30 mouse cellular contexts compared by ENCODE assay signal in genomic region chr8:34743137-34743536, GRCm38 (mm10).
DNase-seq lines count a peak whose midpoint lies in the region; ATAC-seq and TF ChIP-seq lines count a peak whose summit lies in the region.
"Had no signal": no experiment of that assay in that cellular context is flagged by ENCODE, and none has a peak within 500 bp of the region (broad histone marks: within the 10 kb centered on the region; RNA-seq: fewer than 3 reads in every experiment).

No protein-coding gene starts in this region.

- CTCF ChIA-PET in Patski (lab: Charles Lee): no interaction called here

- intact Hi-C loops in heart, postnatal 25 days (cut with DNase I): no loop called here

- POLR2A ChIA-PET in Patski (lab: Charles Lee): no interaction called here

- H3K4me3 ChIP-seq in spleen, adult 2 months (ENCODE audit: extremely low read depth, insufficient read depth, insufficient read length): no peak overlapping the region
- H3K4me3 ChIP-seq in hindbrain, postnatal 0 days (ENCODE audit: low read length): no peak overlapping the region
- H3K4me3 ChIP-seq: heart, embryonic 13.5 days; hindbrain, embryonic 10.5 days; hindbrain, embryonic 15.5 days; midbrain, embryonic 10.5 days; midbrain, embryonic 15.5 days had no signal

- no peak for ATAC-seq in Patski
- ATAC-seq in hindbrain, postnatal 0 days: no peak
- ATAC-seq: intestine, embryonic 16.5 days; midbrain, embryonic 15.5 days had no signal

- 82% methylated on average over 6 of the region's 6 CpGs for WGBS in spleen, adult 2 months
- 65% methylated on average over 6 of the region's 6 CpGs for WGBS in hindbrain, postnatal 0 days

- no peak overlapping the region for H3K9ac ChIP-seq in hindbrain, postnatal 0 days (replicated peaks; ENCODE audit: low read length)
- H3K9ac ChIP-seq: heart, embryonic 13.5 days; hindbrain, embryonic 15.5 days; liver, embryonic 14.5 days; midbrain, embryonic 15.5 days had no signal

- no peak for TF ChIP-seq POLR2A in spleen, adult 2 months (IDR thresholded peaks at IDR 0.05; ENCODE audit: low read depth, low read length)

- H3K4me1 ChIP-seq in spleen, adult 2 months (ENCODE audit: control insufficient read depth, insufficient read depth, insufficient read length): peaks cover 22% of the 10 kb centered on the region; the same call in 1 of the 2 replicates
- no peaks in the 10 kb centered on the region for H3K4me1 ChIP-seq in hindbrain, postnatal 0 days (ENCODE audit: insufficient read depth, low read length)
- H3K4me1 ChIP-seq: heart, embryonic 13.5 days; hindbrain, embryonic 10.5 days; hindbrain, embryonic 15.5 days; midbrain, embryonic 10.5 days had no signal

- H3K4me2 ChIP-seq in hindbrain, postnatal 0 days (ENCODE audit: low read depth, low read length): no peak overlapping the region
- H3K4me2 ChIP-seq: heart, embryonic 13.5 days; hindbrain, embryonic 15.5 days; midbrain, embryonic 15.5 days had no signal

- no peak for TF ChIP-seq CTCF in spleen, adult 2 months (IDR thresholded peaks at IDR 0.05; ENCODE audit: extremely low read depth, insufficient read depth, insufficient read length, insufficient replicate concordance)
- no peak for TF ChIP-seq CTCF in Patski (IDR thresholded peaks at IDR 0.05)
- TF ChIP-seq CTCF in hindbrain, postnatal 0 days (IDR thresholded peaks at IDR 0.05; ENCODE audit: low read depth): no peak

- DNase-seq in heart, adult 11 months: peak; percentile 86
- DNase-seq in heart, postnatal 25 days (ENCODE audit: low spot score): no peak
- no peak for DNase-seq in spleen, adult 2 months (ENCODE audit: low read depth in 1 of 2, low spot score in 2 of 2)
- no peak for DNase-seq in spleen, postnatal 36 days (ENCODE audit: low spot score in 2 of 2)
- DNase-seq in Patski (ENCODE audit: low read depth, low spot score): peak; percentile 41
- DNase-seq in retina, postnatal 1 day: peak; percentile 57
- no peak for DNase-seq in cerebellum, postnatal 14 days
- no peak for DNase-seq in hindbrain, postnatal 0 days (ENCODE audit: low spot score)
- DNase-seq: adrenal gland, postnatal 14 days; cerebellum, adult 11-12 months; cerebellum, postnatal 10 days; gastrocnemius, postnatal 25 days; heart, adult 18-20 months; heart, postnatal 10 days; kidney, adult 8-10 months; layer of hippocampus, adult 9-11 months; liver; lung, adult 2 months; lung, postnatal 14 days; right cerebral cortex, adult 18-20 months; spleen, adult 18-20 months; thymus, postnatal 4 days had no signal

- in situ Hi-C loops in Patski (cut with MboI; ENCODE audit: low pct_unique_long_range_greater_than_20kb): no loop called here

- peak overlapping the region; percentile 53 for H3K27ac ChIP-seq in spleen, adult 2 months (ENCODE audit: insufficient read depth, low read length)
- H3K27ac ChIP-seq in hindbrain, postnatal 0 days: no peak overlapping the region
- H3K27ac ChIP-seq: heart, embryonic 13.5 days; hindbrain, embryonic 10.5 days; hindbrain, embryonic 15.5 days; kidney, postnatal 0 days; liver, embryonic 14.5 days; midbrain, embryonic 10.5 days; midbrain, embryonic 15.5 days had no signal

- H3K9me3 ChIP-seq in hindbrain, postnatal 0 days (ENCODE audit: low read length): no peaks in the 10 kb centered on the region
- H3K9me3 ChIP-seq: heart, embryonic 13.5 days; hindbrain, embryonic 10.5 days; hindbrain, embryonic 15.5 days; midbrain, embryonic 10.5 days; midbrain, embryonic 15.5 days had no signal

- no peaks in the 10 kb centered on the region for H3K27me3 ChIP-seq in spleen, adult 2 months (ENCODE audit: control insufficient read depth, insufficient read depth, low read length)
- no peaks in the 10 kb centered on the region for H3K27me3 ChIP-seq in Patski
- H3K27me3 ChIP-seq in hindbrain, postnatal 0 days (ENCODE audit: insufficient read depth, low read length): no peaks in the 10 kb centered on the region
- H3K27me3 ChIP-seq: heart, embryonic 13.5 days; hindbrain, embryonic 15.5 days; midbrain, embryonic 15.5 days had no signal

- H3K36me3 ChIP-seq in spleen, adult 2 months (ENCODE audit: control insufficient read depth, insufficient read depth, low read length): no peaks in the 10 kb centered on the region
- no peaks in the 10 kb centered on the region for H3K36me3 ChIP-seq in hindbrain, postnatal 0 days (ENCODE audit: insufficient read depth, low read length)
- H3K36me3 ChIP-seq: heart, embryonic 13.5 days; hindbrain, embryonic 10.5 days; hindbrain, embryonic 15.5 days; midbrain, embryonic 10.5 days; midbrain, embryonic 15.5 days had no signal

Comparison
In these comparisons a context has a peak if more than half of its experiments do, and no peak if none do; other contexts are left out.
1. DNase-seq: peak in heart, adult 11 months (single experiment), Patski (single experiment) and retina, postnatal 1 day (single experiment); none in heart, postnatal 25 days (single experiment), spleen, adult 2 months (0 of 2), spleen, postnatal 36 days (0 of 2), cerebellum, postnatal 14 days (0 of 2) and hindbrain, postnatal 0 days (single experiment).